Mouse (Mus musculus): ENCODE measurements at regions not wholly inside any gene's neighbourhood (a gene's known extent, or its start where the extent isn't known, plus 50 kb on each side); places are given as distances from the start of the nearest gene placed in this dataset.
"Not testable (repeated sequence)": the region's sequence is repeated elsewhere in the genome, so short reads cannot be mapped to it uniquely, and the experiment has no call there.

DNA sequence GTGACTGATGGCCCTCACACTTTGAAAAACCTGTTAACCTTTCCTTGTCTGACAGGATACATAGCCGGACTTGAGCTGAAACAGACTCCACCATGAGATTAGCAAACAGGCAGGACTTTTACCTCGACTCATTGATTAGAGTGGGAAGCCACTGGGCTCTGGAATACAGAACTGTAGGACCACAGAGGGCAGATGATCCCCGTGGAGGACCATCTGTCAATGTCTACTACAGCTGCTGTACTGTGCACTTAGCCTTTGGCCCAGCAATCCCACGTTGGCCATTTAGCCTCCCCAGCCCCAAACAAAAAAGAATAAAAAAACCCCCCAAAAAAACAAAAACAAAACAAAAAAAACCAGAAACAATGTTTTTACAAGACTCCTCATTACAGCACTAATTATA lies 103.9 kb upstream of the Dazl start:
- DNase-seq (ENCODE audit: low spot score): no peak

DNA sequence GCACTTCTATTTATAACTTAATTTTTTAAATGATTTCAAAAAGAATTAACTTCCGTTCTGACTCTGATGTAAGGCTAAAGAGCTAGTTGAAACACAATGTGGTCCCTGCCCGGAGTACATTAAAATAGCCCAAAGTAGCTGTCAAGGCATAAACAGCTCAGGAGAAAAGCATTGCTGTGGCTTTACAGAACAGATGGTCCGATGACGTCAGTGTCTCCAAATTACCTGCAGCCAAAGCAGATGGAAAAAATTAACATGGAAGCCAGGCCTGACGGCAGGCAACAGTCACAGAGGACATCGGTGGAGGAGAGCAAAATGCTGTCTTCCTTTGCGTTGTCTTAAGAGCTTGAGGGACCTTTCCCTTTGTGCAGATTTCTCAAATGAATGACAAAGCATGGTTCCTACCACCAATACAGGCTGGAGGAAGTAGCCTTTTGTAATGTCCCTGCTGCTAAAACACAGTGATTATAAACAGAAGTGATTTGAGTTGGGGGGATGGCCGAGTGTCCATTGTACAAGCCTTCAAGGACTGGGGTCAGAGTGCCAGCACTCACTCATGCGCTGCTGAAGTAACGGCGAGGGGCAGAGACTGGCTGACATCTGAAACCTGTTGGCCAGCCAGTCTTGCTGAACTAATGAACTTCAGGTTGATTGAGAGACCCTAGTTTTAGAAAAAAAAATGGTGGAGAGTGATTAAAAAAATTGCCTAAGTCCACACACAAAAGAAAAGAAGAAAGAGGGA lies 101.8 kb upstream of the Plcl2 start:
- DNase-seq (ENCODE audit: low spot score): no peak

DNA sequence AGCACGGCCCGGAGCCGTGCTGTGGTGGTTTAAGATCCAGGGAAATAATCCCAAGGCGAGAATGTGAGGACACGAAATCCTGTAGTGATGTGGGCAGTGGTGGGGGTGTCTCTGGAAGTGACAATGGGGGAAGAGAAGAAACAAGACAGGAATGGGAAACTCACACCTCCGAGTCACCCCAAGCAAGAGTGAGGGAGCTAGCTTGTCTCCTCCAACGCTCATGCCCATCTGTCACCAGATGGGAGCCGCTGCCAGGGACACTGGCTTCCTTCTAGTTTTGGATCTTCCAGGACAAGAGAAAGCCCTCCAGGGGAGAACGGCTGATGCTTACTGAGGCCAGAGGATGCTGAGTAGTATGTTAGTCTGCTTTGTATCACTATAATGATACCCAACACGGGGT lies 100.6 kb upstream of the Plcl2 start:
- no peak for DNase-seq (ENCODE audit: low spot score)

DNA sequence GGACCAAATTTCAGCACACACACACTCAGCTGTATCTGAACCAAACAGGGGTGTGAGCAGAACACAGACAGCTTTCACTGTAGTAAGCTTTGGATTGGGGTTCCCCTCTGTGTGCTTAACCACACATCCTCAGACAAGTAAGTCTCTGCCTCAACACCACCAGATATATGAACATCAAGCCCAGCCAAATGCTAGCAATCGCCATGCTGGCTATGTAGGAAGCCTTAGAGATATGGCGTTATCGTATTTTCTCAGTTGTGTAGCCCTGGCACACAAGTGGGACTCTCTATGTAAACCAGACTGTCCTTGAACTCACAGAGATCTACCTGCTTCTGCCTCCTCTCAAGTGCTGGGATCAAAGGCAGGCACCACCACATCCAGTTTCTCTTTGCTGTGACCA lies 99.9 kb upstream of the Plcl2 start:
- no peak for DNase-seq (ENCODE audit: low spot score)

DNA sequence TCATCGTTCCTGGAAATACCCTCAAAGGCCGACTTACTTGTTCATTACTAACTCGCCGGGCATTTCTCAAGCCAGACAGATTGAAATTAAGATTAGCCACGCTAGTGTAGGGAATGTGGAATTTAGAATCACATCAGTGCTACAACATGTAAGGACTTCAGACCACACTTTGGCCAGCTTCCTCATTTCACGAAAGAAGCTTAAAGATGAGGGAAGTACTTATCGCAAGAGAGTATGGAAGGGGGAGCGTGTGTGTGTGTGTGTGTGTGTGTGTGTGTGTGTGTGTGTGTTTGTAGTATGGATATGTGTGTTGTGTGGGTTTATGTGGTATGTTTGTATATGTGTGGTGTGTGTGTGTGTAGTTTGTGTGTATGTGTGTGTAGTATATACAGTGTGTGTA lies 99.3 kb upstream of the Plcl2 start:
- DNase-seq (ENCODE audit: low spot score): no peak

DNA sequence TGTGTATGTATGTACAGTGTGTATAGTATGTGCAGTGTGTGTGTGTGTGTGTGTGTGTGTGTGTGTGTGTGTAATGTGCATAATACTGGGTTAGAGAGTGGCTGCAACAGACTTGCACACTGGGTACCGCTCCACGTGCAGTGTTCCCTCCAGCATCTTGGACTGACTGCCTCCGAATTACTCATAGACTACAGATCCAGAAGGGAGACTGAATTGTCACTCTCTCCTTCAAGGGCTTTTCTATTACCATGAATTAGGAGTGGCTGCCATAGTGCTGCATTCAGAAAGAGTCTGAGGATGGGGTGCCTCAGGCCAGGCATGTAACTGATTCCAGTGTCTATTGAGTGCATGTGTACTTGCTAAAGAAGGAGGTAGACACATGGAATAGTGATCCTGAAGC lies 98.9 kb upstream of the Plcl2 start:
- DNase-seq (ENCODE audit: low spot score): no peak

DNA sequence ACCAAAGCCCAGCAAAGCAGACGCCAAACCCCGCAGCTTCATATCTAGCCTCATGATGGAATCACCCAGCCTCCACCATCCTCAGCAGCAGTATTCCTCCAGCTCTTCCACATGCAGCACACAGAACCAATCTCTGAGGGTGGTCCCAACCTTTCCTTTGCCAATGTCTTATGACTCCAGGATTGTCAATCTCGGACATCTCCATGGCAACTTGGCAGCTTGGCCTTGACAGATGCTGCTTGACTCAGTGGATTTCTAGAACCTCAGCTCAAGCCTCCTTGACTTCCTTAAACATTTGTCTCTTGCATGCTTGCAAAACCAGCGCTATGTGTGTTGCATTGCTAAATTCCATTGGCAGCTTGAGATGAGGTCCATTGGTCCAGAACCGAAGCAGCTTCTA lies 96.8 kb upstream of the Plcl2 start:
- no peak for DNase-seq (ENCODE audit: low spot score)

DNA sequence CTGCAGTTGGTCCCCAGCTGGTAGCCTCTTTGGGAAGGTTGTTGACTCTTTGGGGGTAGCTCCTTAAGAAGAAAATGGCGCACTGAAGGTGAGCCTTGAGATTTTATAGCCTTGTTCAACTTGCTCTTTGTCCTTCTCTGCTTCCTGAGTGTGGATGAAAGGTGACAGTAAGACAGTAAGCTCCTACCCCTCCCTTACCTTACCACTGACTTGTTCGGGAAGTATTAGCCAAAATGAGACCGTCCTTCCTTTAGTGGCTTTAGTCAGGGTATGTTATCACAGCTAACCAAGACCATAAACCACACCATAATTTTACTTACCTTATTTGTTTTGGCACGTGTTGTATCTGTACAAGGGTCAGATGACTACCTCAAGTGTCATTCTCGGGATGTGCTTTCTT lies 95.3 kb upstream of the Plcl2 start:
- DNase-seq (ENCODE audit: low spot score): no peak

DNA sequence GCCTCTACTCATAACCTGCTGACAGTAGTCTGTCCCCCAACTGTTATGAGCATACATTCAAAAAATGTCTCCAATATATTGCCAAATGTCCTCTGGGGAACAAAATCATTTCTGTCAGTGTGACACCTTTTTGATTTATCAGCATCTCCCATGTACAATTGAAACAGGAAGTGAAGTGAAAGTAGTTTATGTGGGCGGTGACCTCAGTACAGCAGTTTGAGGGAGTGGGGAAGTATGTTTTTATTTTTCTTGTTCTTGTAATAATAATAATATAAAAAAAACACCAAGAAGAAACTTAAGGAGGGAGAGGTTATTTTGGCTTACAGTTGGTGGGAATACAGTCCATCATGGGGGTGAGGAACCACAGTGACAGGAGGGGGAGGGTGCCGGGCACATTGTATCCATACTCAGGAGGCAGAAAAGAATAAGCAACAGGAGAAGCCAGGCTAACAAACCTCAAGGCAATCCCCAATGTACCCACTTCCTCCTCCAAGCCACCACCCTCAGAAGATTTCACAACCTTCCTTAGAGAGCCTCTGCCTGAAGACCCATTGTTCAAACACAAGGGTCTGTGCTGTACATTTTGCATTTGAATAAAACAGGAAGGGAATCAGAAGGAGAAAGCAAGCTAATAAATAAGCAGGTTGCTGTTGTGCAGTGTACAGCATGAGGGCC lies 93.7 kb upstream of the Plcl2 start:
- no peak for DNase-seq (ENCODE audit: low spot score)

DNA sequence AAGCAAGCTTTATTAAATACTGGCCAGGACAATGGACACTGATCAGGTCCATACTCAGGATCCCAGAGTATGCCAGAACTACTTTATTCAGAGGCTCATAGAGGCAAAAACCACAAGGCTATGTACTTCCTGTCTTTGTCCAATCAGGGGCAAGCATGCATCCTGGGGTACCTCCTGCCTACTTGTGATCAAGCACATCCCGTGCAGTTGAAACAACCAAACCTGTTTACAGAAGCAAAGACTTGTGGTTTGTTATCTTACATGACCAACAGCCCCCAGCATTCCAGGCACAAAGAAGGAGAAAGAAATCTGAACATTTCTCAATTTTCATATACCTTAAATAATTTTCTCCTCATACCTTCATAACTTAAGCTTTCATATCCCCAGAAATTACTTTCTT lies 93.1 kb upstream of the Plcl2 start:
- DNase-seq (ENCODE audit: low spot score): no peak

DNA sequence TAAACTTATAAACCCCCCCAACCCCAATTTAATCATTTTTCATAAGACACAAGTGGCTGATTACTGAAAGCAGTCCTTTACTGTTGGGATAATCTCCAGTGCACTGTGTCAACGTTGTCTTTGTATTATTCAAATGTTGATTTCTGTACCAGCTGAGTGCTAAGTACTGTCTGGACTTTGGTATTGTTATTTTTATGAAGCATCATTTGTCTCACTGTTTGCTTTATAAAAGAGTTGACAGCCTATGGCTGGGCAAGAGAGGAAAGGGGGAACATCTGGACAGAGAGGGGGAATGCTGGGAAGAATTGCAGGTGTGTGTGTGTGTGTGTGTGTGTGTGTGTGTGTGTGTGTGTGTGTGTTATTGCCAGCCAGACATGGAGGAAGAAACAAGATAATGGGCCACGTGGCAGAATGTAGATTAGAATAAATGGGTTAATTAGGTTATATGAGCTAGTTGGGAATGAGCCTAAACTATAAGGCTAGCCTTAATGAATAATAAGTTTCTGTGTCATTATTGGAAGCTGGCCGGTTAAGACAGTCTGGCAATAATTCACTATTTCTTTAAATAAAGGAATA lies 92.6 kb upstream of the Plcl2 start:
- no peak for DNase-seq (ENCODE audit: low spot score)

DNA sequence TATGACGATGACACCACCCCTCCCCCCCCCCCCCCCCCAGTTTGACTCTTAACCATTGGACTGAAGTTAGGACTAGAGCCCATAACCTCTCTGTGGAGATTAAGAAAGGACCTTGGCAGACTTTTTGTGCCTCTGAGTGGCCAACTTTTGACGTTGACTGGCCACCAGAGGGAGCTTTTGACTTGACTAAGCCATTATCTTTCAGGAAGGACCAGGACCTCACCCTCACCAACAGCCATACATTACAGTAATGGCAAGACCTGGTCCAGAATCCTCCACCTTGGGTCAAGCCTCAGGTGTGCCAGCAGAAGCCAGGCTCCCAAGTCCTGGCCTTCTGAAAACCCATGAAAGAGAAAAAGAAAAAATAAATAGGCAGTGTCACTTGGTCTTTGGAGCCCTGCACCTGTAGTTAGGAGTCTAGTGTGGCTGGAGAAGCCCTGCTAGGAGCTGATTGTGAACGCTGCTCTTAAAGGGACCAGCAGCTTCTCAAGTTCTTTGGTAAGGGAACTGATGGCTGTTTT lies 90.3 kb upstream of the Plcl2 start:
- no peak for DNase-seq (ENCODE audit: low spot score)

DNA sequence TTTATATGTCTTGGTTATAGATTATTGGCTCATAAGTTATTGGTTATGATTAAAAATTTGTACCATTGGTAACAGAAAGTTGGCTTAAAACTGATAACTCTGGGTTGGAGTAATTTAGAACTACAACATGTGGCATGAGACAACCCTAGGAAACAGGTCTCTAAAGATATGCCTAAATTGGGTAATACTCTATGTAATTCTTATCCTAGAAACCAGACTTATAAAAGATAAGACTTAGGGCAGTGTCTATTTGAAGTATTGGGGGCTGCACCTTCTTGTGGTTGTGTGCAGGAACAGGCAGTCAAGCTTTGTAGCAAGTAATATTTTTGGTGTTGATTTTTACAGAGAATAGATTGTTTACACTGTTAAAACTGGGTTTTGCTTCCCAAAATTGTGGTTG lies 89.7 kb upstream of the Plcl2 start:
- DNase-seq (ENCODE audit: low spot score): not testable (repeated sequence)

DNA sequence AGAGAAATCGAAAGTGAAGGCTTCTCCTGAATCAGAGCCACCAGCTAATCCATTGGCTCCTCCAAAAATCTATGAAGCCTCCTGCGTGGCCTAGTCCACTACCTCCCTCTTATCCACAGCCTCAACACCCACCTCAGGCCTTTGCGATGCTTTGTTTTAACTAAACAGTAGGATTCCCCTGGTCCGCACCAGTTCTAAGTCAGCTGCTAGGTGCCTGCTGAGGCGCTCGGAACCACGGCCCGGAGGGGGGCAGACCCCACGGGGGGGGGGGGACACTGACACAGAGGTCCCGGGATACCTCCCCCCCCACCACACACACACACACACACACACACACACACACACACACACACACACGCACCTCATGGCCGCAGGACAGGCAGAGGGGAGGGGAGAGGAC lies 89.2 kb upstream of the Plcl2 start:
- no peak for DNase-seq (ENCODE audit: low spot score)

DNA sequence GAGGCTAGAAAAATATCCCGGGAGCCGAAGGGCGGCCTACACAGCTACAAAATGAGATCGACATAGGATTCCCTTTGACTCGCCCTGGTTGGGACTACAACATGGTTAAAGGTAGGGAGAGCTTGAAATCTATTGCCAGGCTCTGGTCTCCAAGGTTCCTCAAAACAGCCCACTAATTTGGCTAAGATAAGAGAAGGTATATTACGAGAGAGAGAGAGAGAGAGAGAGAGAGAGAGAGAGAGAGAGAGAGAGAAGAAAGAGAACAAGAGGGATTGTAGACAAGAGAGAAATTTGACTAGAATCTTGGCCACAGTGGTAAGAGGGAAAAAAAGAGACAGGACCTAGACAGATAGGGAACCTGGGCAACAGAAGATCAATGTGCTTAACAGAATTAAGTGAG lies 88.5 kb upstream of the Plcl2 start:
- no peak for DNase-seq (ENCODE audit: low spot score)

DNA sequence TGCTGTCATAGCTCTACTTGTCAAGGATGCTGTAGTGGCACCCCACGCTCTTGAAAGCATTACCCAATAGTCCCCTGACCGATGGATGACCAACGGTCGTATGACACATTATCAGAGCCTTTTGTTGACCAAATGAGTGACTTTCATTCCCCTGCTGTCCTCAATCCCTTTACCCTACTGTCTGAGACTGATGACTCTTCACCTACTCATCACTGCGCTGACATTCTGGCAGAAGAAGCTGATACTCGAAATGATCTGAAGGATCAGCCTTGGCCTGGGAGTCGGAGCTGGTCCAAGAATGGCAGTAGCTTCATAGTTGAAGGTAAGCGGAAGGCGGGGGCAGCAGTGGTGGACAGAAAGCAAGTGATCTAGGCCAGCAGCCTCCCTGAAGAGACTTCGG lies 87.7 kb upstream of the Plcl2 start:
- DNase-seq (ENCODE audit: low spot score): no peak

DNA sequence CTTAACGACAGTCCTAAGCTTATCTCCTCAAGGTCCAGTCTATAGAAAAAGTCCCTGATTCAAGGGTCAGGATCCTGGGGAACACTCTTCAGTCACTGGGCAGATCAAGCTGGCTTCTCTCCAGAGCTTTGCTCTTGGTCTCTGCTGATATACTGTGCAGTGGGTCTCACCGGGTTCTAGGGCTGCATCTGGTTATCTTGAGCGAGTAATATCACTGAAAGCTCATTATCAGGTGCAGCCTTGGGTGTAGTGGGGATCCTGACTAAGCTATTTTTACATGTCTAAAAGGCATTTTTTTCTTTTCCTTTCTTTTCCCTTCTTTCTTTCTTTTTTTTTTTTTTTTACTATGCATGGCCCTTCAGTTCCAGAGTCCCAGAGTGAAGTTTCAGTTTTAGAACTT lies 84.1 kb upstream of the Plcl2 start:
- no peak for DNase-seq (ENCODE audit: low spot score)

DNA sequence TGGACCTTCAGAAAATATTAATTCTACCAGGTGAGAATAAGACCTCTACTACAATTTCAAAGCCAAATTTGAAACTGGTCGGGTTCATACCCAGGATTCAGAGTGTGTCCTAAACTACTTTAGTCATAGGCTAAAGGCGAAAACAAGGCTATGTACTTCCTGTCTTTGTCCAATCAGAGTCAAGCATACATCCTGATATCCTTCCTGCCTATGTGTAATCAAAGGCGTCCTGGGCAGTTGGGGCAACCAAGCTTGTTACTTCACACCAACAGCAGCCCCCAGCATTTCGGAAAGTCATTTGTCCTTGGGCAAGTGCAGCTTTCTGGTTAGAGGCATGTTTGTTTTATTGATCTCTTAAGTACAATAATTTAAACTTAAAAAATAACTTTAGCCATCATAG lies 83.7 kb upstream of the Plcl2 start:
- no peak for DNase-seq (ENCODE audit: low spot score)

DNA sequence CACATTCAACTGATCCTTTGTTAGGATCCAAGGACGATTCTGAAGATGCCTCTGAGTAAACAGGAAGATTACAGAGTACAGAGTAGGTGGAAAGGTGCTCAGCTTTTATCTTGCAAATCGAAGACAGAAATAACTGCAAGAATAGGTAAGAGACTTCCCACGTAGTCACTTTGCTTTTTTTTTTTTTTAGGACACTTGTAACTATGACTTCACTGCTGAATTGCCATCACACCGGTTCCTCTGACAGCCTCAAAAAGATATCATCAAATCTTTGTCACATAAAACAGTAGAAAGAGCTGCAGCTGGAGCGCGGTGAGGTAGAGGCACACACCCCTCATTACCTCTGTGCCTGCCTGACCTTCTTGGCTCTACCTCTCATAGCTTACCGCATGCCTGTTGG lies 83.1 kb upstream of the Plcl2 start:
- DNase-seq (ENCODE audit: low spot score): no peak

DNA sequence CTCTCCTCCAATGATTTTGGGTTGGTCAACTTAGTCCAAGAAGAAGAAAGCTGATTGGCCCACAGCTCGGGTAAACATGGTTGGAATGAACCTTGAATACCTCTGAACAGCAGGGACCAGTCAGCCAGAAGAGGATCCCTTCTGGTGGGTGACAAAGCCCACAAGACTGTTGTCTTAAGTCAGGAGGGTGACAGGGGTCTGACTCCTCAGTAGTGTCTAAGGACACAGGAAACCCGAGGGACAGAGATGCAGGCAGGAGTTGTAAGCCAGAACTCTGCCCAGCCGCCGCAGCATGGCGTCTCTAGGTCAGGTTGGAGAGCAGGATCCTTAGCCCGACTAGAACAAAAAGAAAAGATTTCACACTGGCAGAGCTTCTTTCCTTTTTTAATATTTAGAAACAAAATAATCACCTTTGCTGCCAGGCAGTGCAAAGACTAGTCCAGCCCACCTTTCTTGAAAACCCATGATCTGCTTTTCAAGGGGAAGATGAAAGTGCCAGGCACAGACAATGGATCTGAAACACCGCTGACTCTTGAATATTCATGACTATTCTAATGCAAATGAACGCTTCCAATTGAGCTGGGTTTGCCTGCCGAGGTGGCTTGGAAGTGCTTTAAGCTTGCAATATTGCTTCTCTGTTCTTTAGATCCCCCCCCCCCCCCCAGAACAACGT lies 81.7 kb upstream of the Plcl2 start:
- DNase-seq (ENCODE audit: low spot score): no peak

DNA sequence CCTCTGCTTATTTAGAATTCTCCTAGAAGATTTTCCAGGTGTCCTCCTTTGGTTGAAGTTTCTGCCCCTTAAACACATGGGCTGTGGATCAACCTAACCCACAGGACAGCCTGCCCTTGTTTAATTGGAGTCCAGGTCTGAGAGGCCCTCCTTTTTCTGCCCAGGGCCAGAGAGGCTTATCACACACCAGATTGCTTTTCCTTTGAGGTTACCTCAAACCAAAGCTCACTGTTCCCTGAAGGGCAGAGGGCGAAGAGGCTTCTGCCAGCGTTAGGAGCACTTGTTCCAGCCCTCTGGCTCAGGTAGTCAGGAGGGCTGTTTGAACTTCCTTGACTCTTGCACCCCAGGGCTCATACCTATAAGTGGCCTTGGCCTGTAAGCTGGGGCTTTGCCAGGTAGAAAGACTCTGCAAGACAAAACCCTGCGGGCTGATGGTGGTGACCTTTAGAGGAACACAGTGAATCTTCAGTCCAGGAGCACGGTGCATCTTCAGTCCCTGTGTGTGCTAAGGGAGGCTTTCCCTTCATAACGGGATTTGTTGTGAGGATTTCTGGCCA lies 81.1 kb upstream of the Plcl2 start:
- DNase-seq (ENCODE audit: low spot score): no peak

DNA sequence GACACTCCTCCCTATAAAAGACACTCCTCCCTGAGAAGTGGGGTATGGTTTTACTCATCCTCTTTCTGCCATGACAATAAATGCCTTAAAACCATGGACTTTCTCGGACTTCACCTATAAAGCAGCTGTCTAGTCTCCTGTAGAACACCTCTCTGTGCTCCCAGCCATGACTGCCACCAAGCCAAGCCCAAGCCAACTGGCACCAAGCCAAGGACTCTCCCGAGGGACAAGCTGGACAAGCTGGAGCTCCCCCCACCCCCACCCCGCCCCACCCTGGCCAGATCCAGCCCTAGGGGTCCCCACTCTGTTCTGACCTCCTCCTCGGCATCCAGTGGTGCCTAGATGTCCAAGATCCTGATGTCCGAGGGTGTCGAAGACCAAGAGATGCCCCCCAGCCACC lies 76.6 kb upstream of the Plcl2 start:
- DNase-seq (ENCODE audit: low spot score): no peak

DNA sequence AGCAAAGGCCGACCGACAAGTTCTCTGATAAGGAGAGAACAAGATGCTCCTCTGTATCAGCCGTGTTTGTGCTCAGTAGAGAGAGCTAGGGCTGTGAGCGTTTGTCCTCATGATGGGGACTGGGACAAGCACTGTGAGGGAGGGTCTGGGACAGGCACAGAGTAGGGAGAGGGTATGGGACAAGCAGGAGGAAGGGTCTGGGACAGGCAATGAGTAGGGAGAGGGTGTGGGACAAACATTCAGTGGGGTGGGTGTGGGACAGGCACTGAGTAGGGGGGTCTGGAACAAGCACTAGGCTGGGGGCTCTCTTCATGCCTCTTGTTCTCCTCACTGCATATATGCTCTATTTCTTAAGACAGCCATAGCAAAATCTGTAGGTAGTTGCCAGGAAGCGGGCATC lies 70.2 kb upstream of the Plcl2 start:
- DNase-seq (ENCODE audit: low spot score): no peak

All from urinary bladder, postnatal 14 days (tissue).